In genomic region chr13:54570736-54571135, GRCm38 (mm10) we compare ENCODE assay signal across 22 mouse cellular contexts.
"Had no signal": no experiment of that assay in that cellular context is flagged by ENCODE, and none has a peak within 500 bp of the region (broad histone marks: within the 10 kb centered on the region; RNA-seq: fewer than 3 reads in every experiment).

No protein-coding gene starts in this region.

- H3K4me2 ChIP-seq: lung, embryonic 15.5 days; midbrain, embryonic 11.5 days; midbrain, embryonic 13.5 days; midbrain, embryonic 15.5 days; neural tube, embryonic 13.5 days; neural tube, embryonic 15.5 days had no signal

- H3K4me3 ChIP-seq: lung, embryonic 15.5 days; megakaryocyte, embryonic 14.5 days; midbrain, embryonic 13.5 days; midbrain, embryonic 15.5 days; myocyte; neural tube, embryonic 13.5 days; neural tube, embryonic 15.5 days had no signal

- H3K9ac ChIP-seq: liver, postnatal 0 days; lung, embryonic 15.5 days; midbrain, embryonic 13.5 days; midbrain, embryonic 15.5 days; neural tube, embryonic 13.5 days; neural tube, embryonic 15.5 days had no signal

- DNase-seq: liver, postnatal 0 days; lung, adult 2 months; lung, postnatal 14 days; lung, postnatal 36 days; retina, postnatal 1 day; right cerebral cortex, adult 18-20 months; right cerebral cortex, postnatal 25 days; right cerebral cortex, postnatal 4 days; spleen, adult 18-20 months; thymus, adult 18-20 months; thymus, postnatal 14 days; thymus, postnatal 36 days had no signal

- H3K9me3 ChIP-seq: lung, embryonic 15.5 days; megakaryocyte, embryonic 14.5 days; midbrain, embryonic 13.5 days; midbrain, embryonic 15.5 days; neural tube, embryonic 13.5 days; neural tube, embryonic 15.5 days had no signal

- H3K27me3 ChIP-seq: lung, embryonic 15.5 days; megakaryocyte, embryonic 14.5 days; neural tube, embryonic 15.5 days had no signal

- H3K36me3 ChIP-seq: lung, embryonic 15.5 days; midbrain, embryonic 13.5 days; midbrain, embryonic 15.5 days; neural tube, embryonic 13.5 days; neural tube, embryonic 15.5 days had no signal

- ATAC-seq: liver, postnatal 0 days; lung, postnatal 0 days; midbrain, embryonic 13.5 days; midbrain, embryonic 15.5 days had no signal

- H3K27ac ChIP-seq: lung, embryonic 15.5 days; macrophage; midbrain, embryonic 13.5 days; midbrain, embryonic 15.5 days; neural tube, embryonic 13.5 days; neural tube, embryonic 15.5 days had no signal
